Mouse (Mus musculus): ENCODE results near the gene Gm21970.

The Gm21970 gene

DNA sequence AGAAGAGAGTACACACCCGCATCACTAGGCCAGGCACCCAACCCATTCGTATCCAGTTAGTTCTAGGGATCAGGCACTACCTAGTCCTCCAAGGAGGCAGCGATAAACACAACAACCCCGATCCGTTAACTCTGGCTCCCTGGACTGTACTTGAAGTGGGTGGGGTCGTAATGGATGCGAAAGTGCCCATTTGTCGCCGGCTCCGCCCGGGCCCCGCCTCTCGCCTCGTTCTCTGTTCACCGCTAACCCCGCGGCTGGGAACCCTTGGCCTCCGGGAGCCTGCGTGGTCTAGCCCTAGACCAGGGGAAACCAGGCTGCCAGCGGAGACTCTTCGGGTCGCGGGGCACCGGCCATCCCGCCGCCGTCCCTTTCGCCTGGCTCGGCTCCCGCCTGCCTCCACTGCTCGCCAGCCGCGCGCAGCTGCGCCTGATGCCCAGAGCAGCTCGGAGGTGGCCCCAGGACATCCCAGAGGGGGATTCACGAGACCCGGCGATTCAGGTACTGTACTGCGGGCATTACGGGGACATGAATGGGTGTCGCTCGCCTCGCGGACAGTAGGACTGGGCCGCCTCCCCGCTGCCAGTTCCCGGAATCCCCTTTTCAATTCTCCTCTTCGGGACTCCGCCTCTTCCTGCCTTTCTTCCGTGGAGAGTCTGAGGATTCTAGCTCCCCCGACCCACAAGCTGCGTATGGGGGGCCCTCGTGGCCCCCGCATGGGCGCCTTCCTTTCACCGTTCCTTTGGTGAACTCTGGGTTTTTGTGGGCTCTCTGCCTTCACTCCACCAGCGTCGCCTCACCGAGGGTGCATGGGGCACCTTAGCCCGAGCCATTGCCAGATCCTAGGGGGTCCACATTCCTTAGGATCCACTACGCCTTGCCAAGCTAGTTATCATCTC lies 18.7 kb upstream of the Gm21970 start, which contains the start of gene Ifnar2:
Gene Ifnar2, plus strand, starts transcription at position 207 of the 896 bp plus-strand sequence.
- DNase-seq (ENCODE audit: low read depth) = peak; percentile 80

GRCm38 (mm10) chr16:91373473-91374252 lies 17.9 kb upstream of the Gm21970 start:
- DNase-seq (ENCODE audit: low read depth) = no peak

- no peak for DNase-seq (ENCODE audit: low read depth)
Observed at GRCm38 (mm10) chr16:91374253-91374634, 17.3 kb upstream of the Gm21970 start.

- no peak for DNase-seq (ENCODE audit: low read depth)
Observed at GRCm38 (mm10) chr16:91376701-91377100, 14.8 kb upstream of the Gm21970 start.

DNA sequence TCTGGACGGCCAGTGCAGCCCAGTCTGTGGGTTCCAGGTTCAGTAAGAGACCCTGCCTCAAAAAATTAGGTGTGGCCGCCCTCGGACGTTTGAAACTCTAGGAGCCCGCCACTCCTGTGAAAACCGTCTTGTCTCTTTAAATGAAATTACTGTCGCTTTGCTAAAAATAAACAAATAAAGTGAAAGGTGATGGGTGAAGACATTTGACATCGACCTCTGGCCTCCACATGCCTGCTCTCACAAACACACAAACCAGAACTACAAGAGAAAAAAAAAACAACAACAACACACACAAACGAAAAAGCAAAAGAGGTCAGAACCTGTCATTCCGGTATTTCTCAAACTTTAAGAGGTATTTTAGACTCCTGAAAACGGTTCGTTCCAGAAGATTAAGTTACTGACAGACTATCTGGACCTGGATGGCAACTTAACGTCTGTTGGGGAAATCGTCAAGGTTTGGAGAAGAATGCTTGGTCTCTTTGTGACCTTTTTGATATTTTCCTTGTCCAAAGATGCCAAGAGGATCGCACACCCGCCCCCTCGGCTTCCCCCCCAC lies 13.0 kb upstream of the Gm21970 start:
- DNase-seq (ENCODE audit: low read depth) = no peak

DNA sequence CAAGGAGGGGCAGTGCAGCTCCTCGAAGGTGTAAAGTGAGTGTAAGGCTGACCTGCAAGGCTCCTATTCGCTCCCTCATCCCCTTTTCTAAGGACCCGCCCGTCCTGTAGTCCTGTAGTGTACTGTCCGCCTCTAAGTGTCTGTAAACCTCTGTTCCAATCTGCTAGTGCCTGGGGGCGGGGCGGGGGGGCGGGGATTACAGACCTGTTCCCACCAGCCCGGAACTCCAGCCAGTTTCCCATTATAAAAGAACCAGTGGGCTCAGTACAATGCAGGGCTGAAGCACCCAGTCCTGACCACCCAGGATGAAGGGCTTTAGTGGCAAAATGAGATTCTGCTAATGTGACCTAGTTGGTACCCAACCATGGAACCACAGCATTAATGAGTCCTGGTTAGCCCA lies 12.5 kb upstream of the Gm21970 start:
- no peak for DNase-seq (ENCODE audit: low read depth)

GRCm38 (mm10) chr16:91379412-91379811 lies 12.1 kb upstream of the Gm21970 start:
- DNase-seq (ENCODE audit: low read depth) = no peak

GRCm38 (mm10) chr16:91380151-91380550 lies 11.4 kb upstream of the Gm21970 start:
- DNase-seq (ENCODE audit: low read depth) = no peak

GRCm38 (mm10) chr16:91381606-91382005 lies 9.9 kb upstream of the Gm21970 start:
- no peak for DNase-seq (ENCODE audit: low read depth)

DNA sequence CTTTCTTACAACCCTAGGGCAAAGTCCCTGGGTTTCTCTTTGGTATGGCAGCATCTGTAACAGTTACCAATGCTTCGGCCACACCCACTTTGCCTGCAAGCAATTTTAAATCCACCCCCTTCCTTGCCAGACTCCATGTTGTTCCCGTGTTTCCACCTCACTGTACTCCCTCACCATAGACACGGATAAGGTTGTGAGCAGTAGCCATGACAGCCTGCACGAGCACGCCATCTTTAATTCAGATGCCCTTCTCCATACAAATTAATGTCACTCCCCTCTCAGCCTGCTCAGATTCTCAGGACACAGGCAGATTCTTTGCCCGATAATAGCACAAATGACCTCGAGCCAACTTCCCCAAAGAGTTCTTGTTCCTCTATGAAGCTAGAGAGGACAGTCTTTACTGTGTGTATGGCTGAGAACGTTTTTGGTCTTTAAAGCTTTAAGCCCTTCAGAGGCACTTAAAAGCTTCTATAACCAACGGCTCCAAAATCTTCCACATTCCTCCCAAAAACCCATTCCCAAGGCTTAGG lies 9.2 kb upstream of the Gm21970 start:
- no peak for DNase-seq (ENCODE audit: low read depth)

- no peak for DNase-seq (ENCODE audit: low read depth)
Observed at GRCm38 (mm10) chr16:91384221-91384620, 7.3 kb upstream of the Gm21970 start.

DNA sequence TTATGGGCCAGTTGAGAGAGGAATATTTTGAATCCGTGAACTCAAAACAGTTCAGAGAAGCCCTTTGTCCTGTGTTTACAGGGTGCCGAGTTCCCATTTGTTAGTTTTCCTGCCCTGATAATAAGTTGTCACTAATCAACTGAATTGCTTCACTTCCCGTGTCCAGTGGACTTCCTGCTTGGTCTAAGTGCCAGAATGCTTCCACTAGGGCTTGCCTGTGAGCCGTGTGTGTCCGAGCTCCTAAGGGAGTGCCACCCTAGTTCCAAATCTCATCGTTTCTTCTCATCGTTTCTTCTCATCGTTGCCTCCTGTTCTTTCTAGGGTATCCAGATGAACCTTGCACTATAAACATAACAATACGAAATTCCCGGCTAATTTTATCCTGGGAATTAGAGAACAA lies 5.9 kb upstream of the Gm21970 start:
- DNase-seq (ENCODE audit: low read depth) = no peak

- no peak for DNase-seq (ENCODE audit: low read depth)
Observed at GRCm38 (mm10) chr16:91386419-91387120, 5.0 kb upstream of the Gm21970 start.

GRCm38 (mm10) chr16:91387121-91387486 lies 4.4 kb upstream of the Gm21970 start:
- no peak for DNase-seq (ENCODE audit: low read depth)

- DNase-seq (ENCODE audit: low read depth) = no peak
Observed at GRCm38 (mm10) chr16:91390100-91390499, 1.4 kb upstream of the Gm21970 start.

DNA sequence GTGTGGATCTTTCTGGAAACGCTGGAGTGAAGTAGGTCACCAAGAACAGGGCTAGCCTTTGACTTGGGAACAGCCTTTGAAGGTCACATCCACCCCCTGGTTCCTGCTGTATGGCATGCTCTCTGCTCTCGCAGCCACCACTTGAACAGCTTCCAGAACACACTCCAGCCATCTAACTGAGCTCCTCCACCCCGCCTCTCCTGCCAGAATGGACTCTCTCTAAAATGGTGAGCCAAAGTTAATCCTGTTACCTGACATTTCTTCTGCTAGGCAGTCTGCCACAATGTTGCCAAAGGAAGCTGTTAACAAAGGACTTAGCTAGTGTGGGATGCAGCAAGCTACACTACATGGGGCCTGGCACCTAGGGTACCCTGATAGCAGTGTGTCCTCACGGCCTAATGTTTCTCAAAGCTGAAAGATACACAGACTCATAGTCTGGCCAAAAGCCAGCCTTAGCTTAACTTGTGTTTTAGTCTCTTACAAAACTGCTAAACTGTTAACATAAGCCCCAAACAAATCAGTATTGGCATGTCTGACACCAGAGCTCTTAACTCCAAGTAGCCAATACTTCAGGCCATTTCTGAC lies 3.4 kb downstream of the Gm21970 start:
- no peak for DNase-seq (ENCODE audit: low read depth)

GRCm38 (mm10) chr16:91395633-91396392 lies 4.3 kb downstream of the Gm21970 start:
- no peak for DNase-seq (ENCODE audit: low read depth)

- DNase-seq (ENCODE audit: low read depth) = no peak
Observed at GRCm38 (mm10) chr16:91396844-91397537, 5.5 kb downstream of the Gm21970 start.

DNA sequence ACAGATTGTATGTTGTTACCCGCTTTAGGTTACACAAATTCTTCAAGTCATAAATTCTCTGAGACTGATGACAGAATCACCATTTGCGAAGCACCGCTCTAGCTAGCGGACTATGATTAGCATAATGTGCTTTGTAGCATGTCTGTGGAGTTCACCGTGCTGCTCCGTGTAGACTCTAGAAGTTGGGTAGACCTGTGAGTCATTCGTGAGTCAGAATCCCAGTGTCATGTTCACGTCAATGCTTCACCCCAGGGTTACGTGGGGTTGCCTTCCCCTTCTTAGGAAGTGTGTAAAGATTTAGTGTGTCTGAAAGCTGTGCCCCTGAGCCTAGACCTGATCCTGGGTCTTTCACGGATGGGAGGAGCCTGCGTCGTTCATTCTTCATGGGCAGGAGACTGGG lies 6.5 kb downstream of the Gm21970 start:
- no peak for DNase-seq (ENCODE audit: low read depth)

- no peak for DNase-seq (ENCODE audit: low read depth)
Observed at GRCm38 (mm10) chr16:91398944-91399343, 7.4 kb downstream of the Gm21970 start.

Measured in c-Kit-positive CD71-positive TER-119-negative erythroid progenitor cells, embryonic 14.5 days (primary cell).